Mouse (Mus musculus) fat pad, adult 2 months (tissue): Measurements from ENCODE around the gene Cat.

Source experiments
- DNase-seq: peaks from one replicate; pipeline ENCODE4 v3.0.0-alpha.2; 2011; ENCODE audit warnings: low read depth, low spot score; ENCODE audit errors: extremely low read depth

Gene Cat

GRCm38 (mm10) chr2:103478326-103478725 lies 6.6 kb downstream of the Cat start:
- no peak for DNase-seq

GRCm38 (mm10) chr2:103477456-103477855 lies 7.5 kb downstream of the Cat start:
- DNase-seq: no peak

- no peak for DNase-seq
Observed at GRCm38 (mm10) chr2:103476657-103477056, 8.3 kb downstream of the Cat start.

- no peak for DNase-seq
Observed at GRCm38 (mm10) chr2:103476180-103476579, 8.8 kb downstream of the Cat start.

GRCm38 (mm10) chr2:103473362-103473761 lies 11.6 kb downstream of the Cat start:
- DNase-seq: no peak

DNA sequence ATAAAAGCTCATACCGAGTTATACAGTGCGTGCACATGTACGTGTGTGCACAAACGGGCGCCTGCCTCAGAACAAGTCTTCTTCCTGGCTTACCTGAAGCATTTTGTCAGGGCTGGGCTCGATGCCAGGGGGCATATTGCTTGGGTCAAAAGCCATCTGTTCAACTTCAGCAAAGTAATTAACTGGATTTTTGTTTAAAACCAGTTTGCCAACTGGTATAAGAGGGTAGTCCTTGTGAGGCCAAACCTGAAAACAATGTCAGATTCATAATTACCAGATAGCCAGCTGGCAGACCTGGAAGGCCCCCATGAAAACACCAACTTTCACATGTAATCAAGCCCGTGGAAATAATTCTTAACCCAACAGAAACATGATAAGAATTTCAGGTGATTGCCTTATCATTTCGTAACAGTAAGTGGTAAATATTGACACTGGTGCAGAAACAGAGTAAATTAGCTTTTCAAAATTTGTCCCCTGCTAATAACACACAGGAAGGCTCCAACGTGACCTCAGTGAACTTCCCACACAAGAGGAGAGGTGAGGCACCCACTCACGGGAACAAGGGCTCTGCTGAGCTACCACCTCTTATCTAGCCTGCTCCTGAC lies 17.9 kb downstream of the Cat start:
- no peak for DNase-seq

DNA sequence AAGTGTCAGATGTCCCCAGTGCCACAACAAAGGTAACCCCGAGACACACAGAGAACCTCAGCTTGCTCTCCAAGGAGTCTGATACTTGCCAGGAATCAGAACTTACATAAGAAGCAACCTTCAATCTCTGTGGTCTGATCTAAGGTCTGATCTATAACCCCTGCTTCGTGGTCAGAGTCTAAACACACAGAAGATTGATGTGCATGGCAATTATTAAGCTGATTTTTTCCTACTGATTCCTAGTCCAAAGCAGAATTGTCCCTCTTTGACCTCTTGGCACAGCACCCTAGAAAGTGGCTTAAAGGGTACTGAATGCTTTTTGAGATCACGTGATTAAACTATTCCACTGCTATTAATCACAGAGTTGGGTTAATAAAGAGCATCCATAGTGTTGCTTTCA lies 18.7 kb downstream of the Cat start:
- DNase-seq: no peak

- DNase-seq: no peak
Observed at GRCm38 (mm10) chr2:103465429-103465828, 19.5 kb downstream of the Cat start.

- DNase-seq: no peak
Observed at GRCm38 (mm10) chr2:103464524-103464923, 20.4 kb downstream of the Cat start.

DNA sequence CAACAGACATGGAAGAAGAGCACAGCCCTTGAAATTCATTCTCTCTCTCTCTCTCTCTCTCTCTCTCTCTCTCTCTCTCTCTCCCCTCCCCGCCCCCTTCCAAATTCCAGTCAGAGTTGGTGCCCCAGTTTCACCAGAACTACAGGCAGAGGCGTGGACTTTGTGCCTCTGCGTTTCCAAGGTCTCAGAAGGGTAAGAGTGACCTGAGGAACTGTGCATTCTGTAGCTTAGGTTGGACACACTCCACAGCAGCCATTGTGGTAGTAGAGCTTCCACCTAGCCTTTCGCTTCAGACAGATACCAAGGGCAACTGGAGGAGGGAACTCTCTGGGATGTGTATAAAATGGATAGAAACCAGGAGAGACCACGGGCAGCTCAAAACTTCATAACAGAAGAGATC lies 22.2 kb downstream of the Cat start:
- DNase-seq: no peak

DNA sequence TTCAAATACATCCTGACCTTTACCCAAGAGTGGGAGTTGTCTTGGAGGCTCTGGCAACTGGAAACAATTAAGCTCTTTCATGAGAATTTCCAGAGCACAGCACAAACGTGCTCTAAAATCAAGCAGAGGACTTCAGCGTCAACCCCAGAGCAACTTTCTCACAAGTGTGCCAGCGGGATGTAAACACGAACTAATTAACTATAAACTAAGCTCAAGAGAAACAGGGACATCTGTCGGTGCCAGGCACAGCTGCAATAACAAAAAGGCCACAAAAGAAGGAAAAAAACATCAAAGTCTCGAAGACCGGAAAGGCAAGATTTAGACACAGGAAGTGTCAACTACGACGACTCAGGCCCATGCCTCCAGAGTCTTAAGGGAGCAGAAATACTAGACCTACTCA lies 23.2 kb downstream of the Cat start:
- DNase-seq: no peak

DNA sequence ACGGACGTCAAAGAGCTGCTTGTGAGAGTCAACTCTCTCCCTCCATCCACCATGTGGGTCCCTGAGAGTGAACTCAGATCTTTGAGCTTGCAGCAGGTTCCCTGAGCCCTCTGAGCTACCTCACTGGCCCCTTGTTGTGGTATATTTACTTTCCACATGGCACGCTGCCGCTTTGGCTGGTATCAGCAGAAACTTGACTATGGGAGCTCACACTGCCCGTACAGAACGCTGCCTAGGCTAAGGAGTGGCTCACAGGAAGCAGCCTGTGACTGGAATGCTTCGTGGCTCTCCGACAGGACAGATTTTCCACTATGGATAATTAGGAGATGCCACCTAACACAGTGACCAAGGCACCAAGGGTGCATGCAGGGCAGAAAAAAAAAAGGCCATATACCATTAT lies 23.8 kb downstream of the Cat start:
- no peak for DNase-seq

- DNase-seq: no peak
Observed at GRCm38 (mm10) chr2:103459069-103459468, 25.9 kb downstream of the Cat start.

DNA sequence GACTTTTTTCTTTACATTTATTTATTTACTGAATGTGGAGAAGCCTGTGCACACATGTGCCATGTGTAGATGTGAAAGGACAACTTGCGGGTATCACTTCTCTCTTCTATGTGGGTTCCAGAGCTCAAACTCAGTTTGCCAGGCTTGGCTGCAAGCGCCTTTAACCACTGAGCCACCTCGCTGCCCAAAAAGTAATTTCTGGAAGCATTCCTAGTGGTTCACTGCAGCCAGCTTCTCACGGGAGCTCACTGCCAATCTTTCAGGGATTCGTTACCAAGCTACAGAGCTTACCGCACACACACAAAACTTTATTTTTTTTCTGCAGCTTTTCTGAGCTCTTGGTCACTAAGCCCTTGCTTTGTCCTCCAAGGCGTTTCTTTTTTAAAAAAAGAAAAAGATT lies 27.3 kb downstream of the Cat start:
- DNase-seq: no peak

DNA sequence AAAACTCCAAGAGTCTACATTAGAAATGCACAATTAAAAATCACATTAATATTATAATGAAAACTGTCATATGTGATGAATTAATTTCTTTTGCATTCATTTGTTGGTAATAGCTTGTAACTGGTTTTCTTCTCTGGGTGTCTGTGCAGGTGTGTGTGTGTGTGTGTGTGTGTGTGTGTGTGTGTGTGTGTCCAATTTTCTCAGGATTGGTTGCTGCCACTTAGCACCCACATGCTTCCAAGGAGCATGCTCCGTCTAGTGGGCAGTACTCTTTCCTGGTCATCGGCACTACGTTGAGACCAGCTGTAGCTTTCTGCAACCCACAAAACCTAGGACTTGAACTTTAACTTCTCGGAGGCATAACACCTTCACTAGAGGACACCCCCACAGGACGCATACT lies 27.9 kb downstream of the Cat start:
- DNase-seq: no peak

DNA sequence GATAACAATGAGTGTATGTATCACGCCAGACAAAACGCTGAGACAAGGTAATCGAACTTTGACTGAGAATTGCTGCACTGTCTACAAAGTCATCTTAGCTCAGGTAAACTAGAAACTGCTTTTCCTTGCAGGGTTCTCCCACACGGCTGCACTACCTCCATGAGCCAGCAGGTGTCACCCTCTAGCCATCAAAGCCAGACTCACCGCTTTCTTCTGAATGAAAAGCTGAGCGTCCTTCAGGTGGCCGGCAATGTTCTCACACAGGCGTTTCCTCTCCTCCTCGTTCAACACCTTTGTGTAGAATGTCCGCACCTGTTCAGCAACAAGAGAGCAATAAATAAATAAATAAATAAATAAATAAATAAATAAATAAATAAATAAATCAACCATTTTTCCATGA lies 28.3 kb downstream of the Cat start:
- DNase-seq: no peak

DNA sequence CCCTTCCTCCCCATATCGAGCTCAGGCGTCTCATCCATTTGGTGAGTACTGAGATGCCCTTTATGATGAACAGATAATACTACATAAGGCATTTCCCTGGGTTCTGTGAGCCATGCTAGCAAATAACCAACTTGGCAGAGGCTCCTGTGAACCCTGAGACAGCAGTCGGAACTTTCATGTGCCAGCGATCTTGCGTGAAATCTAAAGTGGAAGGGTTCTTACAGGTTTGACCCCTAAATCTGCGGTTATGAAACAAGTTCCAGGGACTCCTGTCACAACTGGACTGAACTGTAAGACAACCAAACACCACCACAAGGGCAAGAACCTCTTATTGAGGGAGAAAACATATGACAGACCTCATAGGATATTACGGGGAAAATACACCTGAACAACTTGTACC lies 29.2 kb downstream of the Cat start:
- no peak for DNase-seq

DNA sequence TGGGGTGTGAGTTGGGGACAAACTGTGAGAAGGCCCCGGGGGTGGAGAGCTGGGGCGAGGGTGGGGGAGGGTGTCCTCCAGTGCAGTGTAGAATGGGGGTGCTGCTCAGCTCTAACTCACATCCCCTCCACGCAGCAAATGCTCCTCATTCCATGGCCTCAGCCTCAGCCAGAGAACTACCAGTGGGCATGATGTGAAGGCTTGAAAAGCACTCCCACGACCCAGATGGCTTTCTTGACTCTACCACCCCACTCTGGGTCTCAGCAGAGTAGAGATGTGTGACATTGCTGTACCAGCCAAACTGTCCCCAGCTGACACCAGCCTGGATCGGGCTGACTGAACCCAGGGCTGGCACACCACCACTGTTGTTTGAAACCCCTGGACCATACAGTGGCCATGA lies 32.4 kb downstream of the Cat start:
- DNase-seq: no peak

DNA sequence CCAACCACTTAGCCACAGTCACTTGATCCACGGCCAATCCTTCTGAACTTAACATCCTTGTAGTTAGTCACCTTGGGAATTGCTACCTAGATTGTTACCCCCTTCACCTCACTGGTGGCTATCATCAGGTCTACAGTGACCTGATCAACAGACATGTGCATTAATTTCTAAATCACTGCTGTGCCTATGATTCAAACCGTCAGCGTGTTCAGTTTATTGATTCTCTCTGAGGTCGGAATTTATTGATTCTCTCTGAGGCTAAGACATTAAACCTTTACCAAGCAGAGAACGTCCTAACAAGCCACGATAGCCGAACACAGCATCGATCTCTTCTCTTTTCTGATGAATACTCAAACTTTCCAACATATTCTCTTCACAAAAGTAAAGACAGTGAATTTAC lies 34.7 kb downstream of the Cat start:
- no peak for DNase-seq

- no peak for DNase-seq
Observed at GRCm38 (mm10) chr2:103449813-103450212, 35.1 kb downstream of the Cat start.

GRCm38 (mm10) chr2:103448947-103449560 lies 35.9 kb downstream of the Cat start:
- no peak for DNase-seq

DNA sequence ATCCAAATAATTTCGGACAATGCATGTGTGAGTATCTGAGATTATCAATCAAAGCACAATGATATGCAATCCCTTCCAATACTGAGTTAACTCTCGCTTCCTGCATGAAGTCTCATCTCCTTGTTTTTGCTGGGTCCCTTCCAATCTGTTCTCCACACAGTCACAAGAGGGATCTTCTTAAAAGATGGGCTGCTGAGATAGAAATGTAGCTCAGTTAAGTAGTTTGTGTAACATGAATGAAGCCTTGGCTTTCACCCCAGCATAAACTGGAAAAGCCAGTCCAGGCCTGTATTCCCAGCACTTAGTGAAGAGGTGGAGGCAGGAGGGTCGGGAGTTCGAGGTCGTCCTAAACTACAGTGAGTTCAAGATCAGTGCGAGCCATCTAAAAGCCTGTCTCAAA lies 38.6 kb downstream of the Cat start:
- peak; percentile 94 for DNase-seq

- no peak for DNase-seq
Observed at GRCm38 (mm10) chr2:103445776-103446175, 39.2 kb downstream of the Cat start.
